Mouse (Mus musculus) ES-E14 (cell line): ENCODE measurements at regions not wholly inside any gene's neighbourhood (a gene's known extent, or its start where the extent isn't known, plus 50 kb on each side); places are given as distances from the start of the nearest gene placed in this dataset.

Experiments
- CHD2 ChIP-seq: IDR thresholded peaks from 2 replicates; pipeline ENCODE4 v1.6.1; 2014; ENCODE audit warnings: mild to moderate bottlenecking, low read depth, low read length, inconsistent platforms
- HCFC1 ChIP-seq: IDR thresholded peaks from 2 replicates; pipeline ENCODE4 v1.6.1; 2012; ENCODE audit warnings: low read length, inconsistent platforms, borderline replicate concordance; ENCODE audit not compliant: insufficient read depth
- MAFK ChIP-seq: IDR thresholded peaks from 2 replicates; pipeline ENCODE4 v1.6.1; 2014; ENCODE audit warnings: mild to moderate bottlenecking, low read depth, low read length, inconsistent platforms; ENCODE audit not compliant: insufficient read depth
- ZC3H11A ChIP-seq: IDR thresholded peaks from 2 replicates; pipeline ENCODE4 v1.6.1; 2012; ENCODE audit warnings: low read depth, mild to moderate bottlenecking, inconsistent platforms, low read length, borderline replicate concordance
- ZNF384 ChIP-seq: IDR thresholded peaks from 2 replicates; pipeline ENCODE4 v1.6.1; 2012; ENCODE audit warnings: low read depth, low read length, inconsistent platforms

DNA sequence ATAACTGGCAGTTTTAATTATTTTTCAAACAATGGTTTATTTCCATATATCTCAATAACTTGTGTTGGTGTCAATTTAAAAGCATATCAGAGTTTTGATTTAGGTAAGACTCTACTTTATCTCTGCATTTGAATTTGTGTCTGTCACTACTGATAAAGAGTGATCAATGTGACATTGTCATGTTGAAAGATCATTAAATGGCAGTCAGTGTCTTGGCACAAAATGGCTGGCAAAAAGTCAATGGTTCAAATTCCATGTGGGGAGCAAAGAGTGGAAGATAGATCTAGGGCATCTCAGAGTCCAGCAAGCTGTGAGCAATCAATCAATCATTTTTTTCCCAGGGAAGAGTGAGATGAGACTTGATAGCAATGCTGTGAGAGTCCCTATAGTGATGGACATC, 612.9 kb upstream of the Cdh7 start:
- TF ChIP-seq ZC3H11A = no peak
- TF ChIP-seq CHD2 = no peak
- TF ChIP-seq MAFK = no peak
- no peak for TF ChIP-seq HCFC1
- TF ChIP-seq ZNF384 = no peak
